Mouse (Mus musculus): Measurements from ENCODE around the gene Cep250. TPM values are rescaled to one million over a fixed set of nuclear protein-coding genes. Genes with fewer than 3 reads are reported as not detected.

Gene Cep250
- total and polyA plus RNA-seq, 3 experiments: 12.8 to 16.4 TPM; not detected in 1

DNA sequence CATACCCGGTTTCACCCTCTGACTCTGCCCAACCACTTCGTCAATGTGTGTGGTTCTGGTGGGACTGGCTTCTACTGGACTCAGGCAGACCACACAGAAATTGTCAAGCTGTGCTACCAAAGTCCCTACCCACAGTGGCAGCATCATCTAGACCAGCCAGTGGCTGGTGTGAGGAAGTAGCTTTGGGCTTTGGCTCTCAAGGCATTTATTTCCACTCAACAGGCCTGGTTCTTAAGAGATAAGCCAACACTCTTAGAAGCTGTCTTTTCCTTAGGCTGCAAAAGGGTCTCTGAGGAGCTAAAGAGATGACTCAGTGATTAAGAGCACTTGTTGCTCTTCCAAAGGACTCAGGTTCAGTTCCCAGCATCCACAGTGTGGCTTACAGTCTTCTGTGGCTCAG is 65.5 kb downstream of the Cep250 start:
- Histone ChIP-seq H3K9ac (ENCODE audit: control insufficient read depth, low read depth, low read length, poor library complexity, severe bottlenecking) (peak overlapping the region; percentile 47), H3K27ac (ENCODE audit: control insufficient read depth, low read depth, low read length) (peak overlapping the region; percentile 78), H3K36me3 (ENCODE audit: control insufficient read depth in 1 of 2, insufficient read depth in 2 of 2, low read length in 2 of 2) (peaks cover 0 to 20% of the 10 kb centered on the region in 2 experiments; a peak in 2 of 4 replicates), H3K4me1 (ENCODE audit: control insufficient read depth in 1 of 2, insufficient read depth in 2 of 2, low read length in 2 of 2) (peaks cover 5 to 26% of the 10 kb centered on the region in 2 experiments), H3K4me3 (ENCODE audit: control insufficient read depth in 1 of 2, insufficient read depth in 1 of 2, low read depth in 2 of 2, low read length in 2 of 2) (peak overlapping the region in 1 of 2 experiments; percentile 2; a peak in 2 of 4 replicates), H3K27me3 (ENCODE audit: control insufficient read depth in 1 of 2, insufficient read depth in 2 of 2, low read length in 2 of 2) (no peaks in the 10 kb centered on the region), H3K79me2 (ENCODE audit: control insufficient read depth, insufficient read depth, low read length, poor library complexity) (no peaks in the 10 kb centered on the region), H3K9me3 (replicated peaks; ENCODE audit: insufficient read depth, low read length) (no peaks in the 10 kb centered on the region)
- peak; percentile 90 for DNase-seq (ENCODE audit: low read depth, low spot score)
- TF ChIP-seq MAFK (IDR thresholded peaks at IDR 0.05; ENCODE audit: borderline replicate concordance, low read depth, low read length) (no peak; the same call in 1 of the 2 replicates), JUND (IDR thresholded peaks at IDR 0.05; ENCODE audit: low read depth, low read length) (no peak), BHLHE40 (IDR thresholded peaks at IDR 0.05; ENCODE audit: borderline replicate concordance, low read depth, low read length) (no peak), RAD21 (IDR thresholded peaks at IDR 0.05; ENCODE audit: low read depth, low read length) (no peak; the same call in 1 of the 2 replicates), NELFE (IDR thresholded peaks at IDR 0.05; ENCODE audit: low read depth, low read length) (peak; percentile 42), USF2 (IDR thresholded peaks at IDR 0.05; ENCODE audit: borderline replicate concordance in 1 of 2, insufficient read depth in 1 of 2, low read depth in 1 of 2, low read length in 2 of 2) (no peak), SIN3A (IDR thresholded peaks at IDR 0.05; ENCODE audit: low read length) (no peak; the same call in 1 of the 2 replicates), POLR2A (IDR thresholded peaks at IDR 0.05; ENCODE audit: control insufficient read depth in 1 of 2, insufficient read depth in 1 of 2, low read depth in 1 of 2, low read length in 2 of 2, poor library complexity in 1 of 2) (no peak), RCOR1 (IDR thresholded peaks at IDR 0.05; ENCODE audit: low read depth, low read length) (0 out of 2 replicates have a peak, but pooled peaks have one; percentile 35), GATA1 (IDR thresholded peaks at IDR 0.05; ENCODE audit: low read depth, low read length) (peak; percentile 82), MEF2A (IDR thresholded peaks at IDR 0.05; ENCODE audit: extremely low read depth, insufficient replicate concordance, low read depth, low read length, poor library complexity, severe bottlenecking) (no peak), UBTF (IDR thresholded peaks at IDR 0.05; ENCODE audit: borderline replicate concordance, insufficient read depth, low read depth, low read length) (no peak), ZNF384 (IDR thresholded peaks at IDR 0.05; ENCODE audit: low read depth, low read length) (no peak), CHD1 (IDR thresholded peaks at IDR 0.05; ENCODE audit: low read depth, low read length) (no peak), ELF1 (IDR thresholded peaks at IDR 0.05; ENCODE audit: low read depth, low read length) (no peak), ETS1 (IDR thresholded peaks at IDR 0.05; ENCODE audit: low read depth, low read length) (peak; percentile 63), MAX (IDR thresholded peaks at IDR 0.05; ENCODE audit: low read length) (peak; percentile 10; the same call in 1 of the 2 replicates), NRF1 (IDR thresholded peaks at IDR 0.05; ENCODE audit: insufficient read depth, low read depth, low read length, poor library complexity, severe bottlenecking) (no peak), MXI1 (IDR thresholded peaks at IDR 0.05; ENCODE audit: low read depth, low read length) (no peak; the same call in 1 of the 2 replicates), SMC3 (IDR thresholded peaks at IDR 0.05; ENCODE audit: low read depth, low read length) (no peak), EP300 (IDR thresholded peaks at IDR 0.05; ENCODE audit: low read depth in 1 of 2, low read length in 2 of 2) (peak; percentile 67 to 74), HCFC1 (IDR thresholded peaks at IDR 0.05; ENCODE audit: low read depth, low read length) (no peak), USF1 (IDR thresholded peaks at IDR 0.05; ENCODE audit: low read depth, low read length) (no peak), GABPA (IDR thresholded peaks at IDR 0.05; ENCODE audit: low read depth, low read length) (no peak), CTCF (IDR thresholded peaks at IDR 0.05 in 2 of 3, conservative IDR thresholded peaks at IDR 0.05 in 1 of 3; ENCODE audit: control insufficient read depth in 1 of 3, insufficient read depth in 1 of 3, low read depth in 2 of 3, low read length in 3 of 3, poor library complexity in 1 of 3, severe bottlenecking in 1 of 3) (no peak), MYB (IDR thresholded peaks at IDR 0.05; ENCODE audit: low read depth, low read length) (no peak), MYC (IDR thresholded peaks at IDR 0.05; ENCODE audit: low read depth, low read length) (peak; percentile 66), TBP (IDR thresholded peaks at IDR 0.05; ENCODE audit: low read depth, low read length) (peak; percentile 42), KAT2A (conservative IDR thresholded peaks at IDR 0.05; ENCODE audit: low read depth, low read length) (no peak), TCF12 (IDR thresholded peaks at IDR 0.05; ENCODE audit: low read depth, low read length) (peak; percentile 65; the same call in 1 of the 2 replicates), TAL1 (IDR thresholded peaks at IDR 0.05; ENCODE audit: low read length) (peak; percentile 81), E2F4 (IDR thresholded peaks at IDR 0.05; ENCODE audit: borderline replicate concordance, low read depth, low read length) (no peak), POLR2AphosphoS2 (IDR thresholded peaks at IDR 0.05; ENCODE audit: low read length) (no peak), ZKSCAN1 (IDR thresholded peaks at IDR 0.05; ENCODE audit: low read depth, low read length) (no peak), ZC3H11A (IDR thresholded peaks at IDR 0.05; ENCODE audit: low read depth, low read length) (no peak), POLR2AphosphoS5 (IDR thresholded peaks at IDR 0.05; ENCODE audit: borderline replicate concordance, low read depth, low read length) (no peak), MAZ (IDR thresholded peaks at IDR 0.05; ENCODE audit: low read depth, low read length) (no peak)
